Mouse (Mus musculus) neural tube, embryonic 14.5 days (tissue): ENCODE results near the gene Fbxo11. TPM values are rescaled to one million over a fixed set of nuclear protein-coding genes. Genes with fewer than 3 reads are reported as not detected.
"Not testable (repeated sequence)": the region's sequence is repeated elsewhere in the genome, so short reads cannot be mapped to it uniquely, and the experiment has no call there.

Source experiments
- ATAC-seq: fragments of 200-750 bp; cut with Nextera tagmentation; 2 replicates; pipeline ENCODE4 v1.8.0; 2017; ENCODE audit warnings: low read depth, mild to moderate bottlenecking, moderate TSS enrichment, moderate library complexity
- H3K27ac ChIP-seq: fragments of 300-500 bp; sonication (generic); 2 replicates; pipeline ENCODE4 v1.5.1; 2014; ENCODE audit warnings: low read depth, mild to moderate bottlenecking, control low read depth, low read length, moderate library complexity, mixed read lengths
- H3K27me3 ChIP-seq: fragments of 300-500 bp; sonication (generic); 2 replicates; pipeline ENCODE4 v1.6.1; 2014; ENCODE audit warnings: low read length; ENCODE audit not compliant: control insufficient read depth, insufficient read depth
- H3K36me3 ChIP-seq: fragments of 300-500 bp; sonication (generic); 2 replicates; pipeline ENCODE4 v1.6.1; 2014; ENCODE audit warnings: low read length, mixed read lengths; ENCODE audit not compliant: control insufficient read depth, insufficient read depth
- H3K4me1 ChIP-seq: fragments of 300-500 bp; sonication (generic); 2 replicates; pipeline ENCODE4 v1.6.1; 2014; ENCODE audit warnings: low read length; ENCODE audit not compliant: control insufficient read depth, insufficient read depth
- H3K4me2 ChIP-seq: fragments of 300-500 bp; sonication (generic); 2 replicates; pipeline ENCODE4 v1.6.1; 2014; ENCODE audit warnings: mild to moderate bottlenecking, low read depth, low read length, control low read depth
- H3K4me3 ChIP-seq: fragments of 300-500 bp; sonication (generic); 2 replicates; pipeline ENCODE4 v1.5.1; 2014; ENCODE audit warnings: low read depth, low read length, control low read depth, mixed read lengths
- H3K9ac ChIP-seq: fragments of 300-500 bp; sonication (generic); replicated peaks from 2 replicates; pipeline ENCODE4 v1.6.1; 2014; ENCODE audit warnings: low read depth, mild to moderate bottlenecking, control low read depth, low read length, mixed read lengths
- H3K9me3 ChIP-seq: fragments of 300-500 bp; sonication (generic); 2 replicates; pipeline ENCODE4 v1.6.1; 2016; ENCODE audit warnings: low read length; ENCODE audit not compliant: control insufficient read depth
- WGBS: fragments of 180-500 bp; shearing (Covaris S2); extraction: QIAGEN DNeasy Blood & Tissue Kit; methylation state at CpG from one replicate; pipeline ENCODE4 v1.1.7; 2014; 5-methylcytosine and 5-hydroxymethylcytosine counted together
- polyA plus RNA-seq: library from polyadenylated mRNA; unstranded; fragments of >200 nt; fragmentation: Nextera tagmentation; extraction: Ambion mirVana; gene quantifications from 2 replicates; pipeline ENCODE4 v1.2.1, GENCODE M21; 2014

The Fbxo11 gene
- polyA plus RNA-seq, 1 experiment from 2014 or later = 47.7 TPM

- ATAC-seq = no peak
- Histone ChIP-seq H3K9me3 (no peaks in the 10 kb centered on the region), H3K27ac (no peak overlapping the region), H3K36me3 (peaks cover 61% of the 10 kb centered on the region), H3K4me1 (no peaks in the 10 kb centered on the region), H3K27me3 (no peaks in the 10 kb centered on the region), H3K4me2 (no peak overlapping the region), H3K9ac (no peak overlapping the region), H3K4me3 (no peak overlapping the region)
- WGBS = 86% methylated on average over 1 of the region's 1 CpGs
Measured at GRCm38 (mm10) chr17:87993338-87993737, 71.8 kb downstream of the Fbxo11 start.

- no peak for ATAC-seq
- Histone ChIP-seq H3K4me1 (no peaks in the 10 kb centered on the region), H3K36me3 (peaks cover 58% of the 10 kb centered on the region), H3K4me2 (no peak overlapping the region), H3K4me3 (no peak overlapping the region), H3K27ac (no peak overlapping the region), H3K27me3 (no peaks in the 10 kb centered on the region), H3K9me3 (no peaks in the 10 kb centered on the region), H3K9ac (no peak overlapping the region)
- WGBS = 88% methylated on average over 3 of the region's 3 CpGs
Measured at GRCm38 (mm10) chr17:87992154-87992553, 72.9 kb downstream of the Fbxo11 start.

GRCm38 (mm10) chr17:87987507-87987906 is 77.6 kb downstream of the Fbxo11 start:
- Histone ChIP-seq H3K4me1 (no peaks in the 10 kb centered on the region), H3K9me3 (no peaks in the 10 kb centered on the region), H3K4me2 (no peak overlapping the region), H3K4me3 (no peak overlapping the region), H3K9ac (no peak overlapping the region), H3K27me3 (no peaks in the 10 kb centered on the region), H3K36me3 (peaks cover 56% of the 10 kb centered on the region), H3K27ac (no peak overlapping the region)
- 83% methylated on average over 6 of the region's 6 CpGs for WGBS
- no peak for ATAC-seq

- no peaks in the 10 kb centered on the region for H3K4me1 ChIP-seq
- H3K36me3 ChIP-seq = peaks cover 52% of the 10 kb centered on the region
- H3K9me3 ChIP-seq = no peaks in the 10 kb centered on the region
- H3K9ac ChIP-seq = no peak overlapping the region
- H3K4me3 ChIP-seq = no peak overlapping the region
- H3K4me2 ChIP-seq = no peak overlapping the region
- 80% methylated on average over 8 of the region's 8 CpGs for WGBS
- no peak overlapping the region for H3K27ac ChIP-seq
- H3K27me3 ChIP-seq = no peaks in the 10 kb centered on the region
- no peak for ATAC-seq
Measured at GRCm38 (mm10) chr17:87985916-87986315, 79.2 kb downstream of the Fbxo11 start.

GRCm38 (mm10) chr17:87984440-87985214 is 80.5 kb downstream of the Fbxo11 start:
- no peak overlapping the region for H3K9ac ChIP-seq
- no peaks in the 10 kb centered on the region for H3K27me3 ChIP-seq
- no peak overlapping the region for H3K4me3 ChIP-seq
- no peak overlapping the region for H3K27ac ChIP-seq
- H3K4me2 ChIP-seq = no peak overlapping the region
- H3K36me3 ChIP-seq = peaks cover 50% of the 10 kb centered on the region
- 95% methylated on average over 20 of the region's 20 CpGs for WGBS
- ATAC-seq = no peak
- no peaks in the 10 kb centered on the region for H3K4me1 ChIP-seq
- H3K9me3 ChIP-seq = no peaks in the 10 kb centered on the region

GRCm38 (mm10) chr17:87983313-87983712 is 81.8 kb downstream of the Fbxo11 start:
- Histone ChIP-seq H3K27ac (no peak overlapping the region), H3K4me3 (no peak overlapping the region), H3K4me1 (no peaks in the 10 kb centered on the region), H3K9ac (no peak overlapping the region), H3K36me3 (peaks cover 39% of the 10 kb centered on the region), H3K27me3 (no peaks in the 10 kb centered on the region), H3K4me2 (no peak overlapping the region), H3K9me3 (no peaks in the 10 kb centered on the region)
- 75% methylated on average over 4 of the region's 4 CpGs for WGBS
- ATAC-seq = no peak

GRCm38 (mm10) chr17:87982112-87982511 is 83.0 kb downstream of the Fbxo11 start:
- ATAC-seq = no peak
- Histone ChIP-seq H3K27ac (no peak overlapping the region), H3K36me3 (peaks cover 33% of the 10 kb centered on the region), H3K9ac (no peak overlapping the region), H3K4me1 (no peaks in the 10 kb centered on the region), H3K27me3 (no peaks in the 10 kb centered on the region), H3K9me3 (no peaks in the 10 kb centered on the region), H3K4me2 (no peak overlapping the region), H3K4me3 (no peak overlapping the region)
- WGBS = 86% methylated on average over 3 of the region's 3 CpGs

- 91% methylated on average over 1 of the region's 1 CpGs for WGBS
- not testable (repeated sequence) for H3K9ac ChIP-seq
Measured at GRCm38 (mm10) chr17:87979696-87980095, 85.4 kb downstream of the Fbxo11 start.

GRCm38 (mm10) chr17:87976927-87977326 is 88.2 kb downstream of the Fbxo11 start:
- H3K4me3 ChIP-seq, H3K36me3 ChIP-seq, H3K4me2 ChIP-seq, H3K9ac ChIP-seq, H3K4me1 ChIP-seq, H3K9me3 ChIP-seq, ATAC-seq, H3K27ac ChIP-seq, H3K27me3 ChIP-seq: not testable (repeated sequence)
- WGBS = 100% methylated on average over 4 of the region's 4 CpGs

More at GRCm38 (mm10) chr17:87979696-87980095, 85.4 kb downstream of the Fbxo11 start:
- not testable (repeated sequence) for H3K27ac ChIP-seq, H3K27me3 ChIP-seq, ATAC-seq, H3K4me3 ChIP-seq, H3K4me1 ChIP-seq, H3K9me3 ChIP-seq, H3K4me2 ChIP-seq
- peaks cover 14% of the 10 kb centered on the region for H3K36me3 ChIP-seq
